Mouse (Mus musculus) liver, embryonic 11.5 days (tissue): ENCODE results near the gene G430095P16Rik. TPM values are rescaled to one million over a fixed set of nuclear protein-coding genes. Genes with fewer than 3 reads are reported as not detected.
A peak's percentile ranks its signal among the peaks of the same experiment; 100 is the strongest.

ENCODE experiments used
- ATAC-seq: fragments of 200-750 bp; cut with Nextera tagmentation; replicated peaks from 2 replicates; pipeline ENCODE4 v1.8.0; 2017; ENCODE audit warnings: moderate number of reproducible peaks, mild to moderate bottlenecking, moderate TSS enrichment, moderate library complexity; ENCODE audit not compliant: low FRiP score
- DNase-seq: peaks from one replicate; pipeline ENCODE4 v3.0.0-alpha.2; 2017; ENCODE audit warnings: low spot score
- H3K27ac ChIP-seq: fragments of 300-500 bp; sonication (generic); 2 replicates; pipeline ENCODE4 v1.5.1; 2014; ENCODE audit warnings: mild to moderate bottlenecking, low read depth, low read length, control low read depth
- H3K27me3 ChIP-seq: fragments of 300-500 bp; sonication (generic); replicated peaks from 2 replicates; pipeline ENCODE4 v1.6.1; 2014; ENCODE audit warnings: low read length, mixed read lengths; ENCODE audit not compliant: control insufficient read depth, insufficient read depth
- H3K36me3 ChIP-seq: fragments of 300-500 bp; sonication (generic); 2 replicates; pipeline ENCODE4 v1.6.1; 2014; ENCODE audit warnings: mild to moderate bottlenecking, low read length, moderate library complexity, mixed read lengths; ENCODE audit not compliant: control insufficient read depth, insufficient read depth
- H3K4me1 ChIP-seq: fragments of 300-500 bp; sonication (generic); replicated peaks from 2 replicates; pipeline ENCODE4 v1.6.1; 2014; ENCODE audit warnings: low read length, mixed read lengths; ENCODE audit not compliant: control insufficient read depth, insufficient read depth
- H3K4me2 ChIP-seq: fragments of 300-500 bp; sonication (generic); 2 replicates; pipeline ENCODE4 v1.6.1; 2014; ENCODE audit warnings: mild to moderate bottlenecking, control low read depth, moderate library complexity
- H3K4me3 ChIP-seq: fragments of 300-500 bp; sonication (generic); 2 replicates; pipeline ENCODE4 v1.5.1; 2014; ENCODE audit warnings: low read depth, low read length, control low read depth
- H3K9ac ChIP-seq: fragments of 300-500 bp; sonication (generic); 2 replicates; pipeline ENCODE4 v1.6.1; 2014; ENCODE audit warnings: low read depth, low read length, control low read depth
- H3K9me3 ChIP-seq: fragments of 300-500 bp; sonication (generic); 2 replicates; pipeline ENCODE4 v1.6.1; 2016; ENCODE audit warnings: low read length, inconsistent platforms, mixed read lengths; ENCODE audit not compliant: control insufficient read depth
- WGBS: fragments of 180-500 bp; shearing (Covaris S2); extraction: QIAGEN DNeasy Blood & Tissue Kit; methylation state at CpG from one replicate; pipeline ENCODE4 v1.1.7; 2014; 5-methylcytosine and 5-hydroxymethylcytosine counted together
- polyA plus RNA-seq: library from polyadenylated mRNA; unstranded; fragments of >200 nt; fragmentation: Nextera tagmentation; extraction: Ambion mirVana; gene quantifications from 2 replicates; pipeline ENCODE4 v1.2.1, GENCODE M21; 2014

Gene G430095P16Rik
- polyA plus RNA-seq, 1 experiment from 2014 or later, result 12.3 TPM

DNA sequence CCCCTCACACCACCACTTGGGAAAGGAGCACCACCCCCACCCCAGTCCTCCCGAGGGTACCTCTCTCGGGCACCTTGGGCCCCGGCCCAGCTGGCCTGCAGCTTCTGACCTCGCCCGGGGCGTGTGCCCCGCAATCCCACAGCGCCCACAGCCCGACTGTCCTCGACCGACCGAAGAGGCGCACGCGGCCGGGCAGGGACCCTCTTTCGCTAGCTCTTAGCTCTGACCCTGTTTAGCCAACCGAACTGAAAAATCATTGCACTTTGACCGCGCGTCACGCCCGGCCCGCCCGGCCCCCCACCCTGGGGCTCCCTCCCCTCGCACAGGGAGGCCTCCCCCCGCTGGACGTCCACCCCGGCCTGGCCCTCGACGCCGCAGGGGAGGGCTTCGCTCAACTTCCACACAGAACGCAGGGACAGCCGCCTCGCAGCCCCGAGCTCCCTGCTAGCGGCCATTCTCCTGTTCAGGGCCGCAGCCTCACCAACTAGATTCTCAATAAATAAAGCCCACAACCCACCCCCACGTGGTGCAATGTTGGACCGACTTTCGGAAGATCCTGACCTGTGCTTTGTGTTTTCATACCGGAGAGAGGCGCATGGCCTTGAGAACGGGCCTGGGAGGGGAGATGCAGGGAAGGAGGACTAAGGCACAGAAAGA is 16.1 kb upstream of the G430095P16Rik start:
- Histone ChIP-seq H3K4me2 (peak overlapping the region; percentile 74), H3K36me3 (peaks cover 3% of the 10 kb centered on the region; the same call in 1 of the 2 replicates), H3K27ac (peak overlapping the region; percentile 54), H3K27me3 (peaks cover 43% of the 10 kb centered on the region), H3K9me3 (no peaks in the 10 kb centered on the region), H3K4me1 (peaks cover 53% of the 10 kb centered on the region), H3K9ac (peak overlapping the region; percentile 58), H3K4me3 (peak overlapping the region; percentile 51)
- DNase-seq (peak; percentile 79), ATAC-seq (no peak)
- WGBS, result 1% methylated on average over 45 of the region's 45 CpGs

DNA sequence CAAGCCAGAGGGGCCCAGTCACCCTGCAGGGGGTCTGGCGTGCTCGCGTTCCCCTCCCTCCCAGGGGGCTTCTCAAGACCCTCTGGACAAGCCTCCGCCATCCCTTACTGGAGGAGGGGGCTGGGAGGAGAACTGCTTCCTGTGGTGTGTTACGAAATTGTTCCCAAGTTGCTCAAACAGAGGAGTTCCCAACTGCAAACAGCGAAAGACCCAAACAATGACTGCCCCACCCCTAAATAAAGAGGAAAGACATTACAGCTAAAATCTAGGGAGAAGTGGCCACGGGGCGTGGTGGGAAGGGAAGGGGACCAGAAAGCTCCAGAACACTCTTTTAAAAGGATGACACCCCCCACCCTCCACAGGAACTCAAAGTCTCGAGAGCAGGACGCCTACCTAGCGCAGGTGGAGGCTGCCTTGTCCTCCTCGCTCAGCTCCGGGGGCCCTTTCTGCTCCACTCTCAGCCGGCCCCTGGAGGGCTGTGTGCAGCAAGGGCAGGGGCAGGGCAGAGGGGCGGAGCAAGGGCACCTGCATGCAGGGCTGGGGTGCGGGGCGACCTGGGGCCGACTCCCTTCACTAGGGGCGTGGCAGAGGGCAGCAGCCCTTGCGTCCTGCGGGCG is 15.4 kb upstream of the G430095P16Rik start:
- peak; percentile 44 for ATAC-seq
- Histone ChIP-seq H3K9ac (peak overlapping the region; percentile 58), H3K4me1 (peaks cover 59% of the 10 kb centered on the region), H3K4me3 (peak overlapping the region; percentile 51), H3K9me3 (no peaks in the 10 kb centered on the region), H3K27me3 (peaks cover 46% of the 10 kb centered on the region), H3K4me2 (peak overlapping the region; percentile 74), H3K36me3 (peaks cover 3% of the 10 kb centered on the region; the same call in 1 of the 2 replicates), H3K27ac (peak overlapping the region; percentile 54)
- DNase-seq, result peak; percentile 77
- WGBS, result 1% methylated on average over 22 of the region's 22 CpGs

DNA sequence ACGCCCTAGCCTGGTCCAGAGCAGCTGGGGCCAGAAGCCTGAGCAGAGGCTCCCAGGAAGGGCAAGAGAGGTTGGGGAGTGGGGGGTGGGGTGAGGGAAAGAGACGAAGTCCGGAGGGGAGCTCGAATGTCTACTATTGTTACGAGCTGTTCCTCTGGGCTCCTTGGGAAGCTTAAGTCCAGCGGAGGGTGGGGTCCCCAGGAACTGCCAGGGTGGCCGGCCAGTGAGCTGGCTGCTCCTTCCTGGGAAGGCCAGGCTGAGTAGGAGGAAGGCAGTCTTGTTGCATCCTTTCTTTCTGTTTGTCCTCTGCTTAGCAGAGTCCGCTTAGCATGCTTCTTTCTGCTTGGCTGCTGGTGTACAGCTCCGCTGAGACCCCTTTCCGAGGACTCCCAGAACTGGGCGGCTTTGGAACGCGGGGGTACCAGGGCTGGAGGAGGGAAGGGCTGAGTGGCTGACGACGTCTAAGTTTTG is 14.7 kb upstream of the G430095P16Rik start:
- Histone ChIP-seq H3K9me3 (no peaks in the 10 kb centered on the region), H3K4me2 (peak overlapping the region; percentile 74), H3K9ac (peak overlapping the region; percentile 58), H3K36me3 (peaks cover 3% of the 10 kb centered on the region; the same call in 1 of the 2 replicates), H3K27ac (peak overlapping the region; percentile 16; the same call in 1 of the 2 replicates), H3K4me1 (peaks cover 64% of the 10 kb centered on the region), H3K4me3 (peak overlapping the region; percentile 51), H3K27me3 (peaks cover 46% of the 10 kb centered on the region)
- DNase-seq (no peak), ATAC-seq (no peak)
- WGBS, result 6% methylated on average over 15 of the region's 15 CpGs

DNA sequence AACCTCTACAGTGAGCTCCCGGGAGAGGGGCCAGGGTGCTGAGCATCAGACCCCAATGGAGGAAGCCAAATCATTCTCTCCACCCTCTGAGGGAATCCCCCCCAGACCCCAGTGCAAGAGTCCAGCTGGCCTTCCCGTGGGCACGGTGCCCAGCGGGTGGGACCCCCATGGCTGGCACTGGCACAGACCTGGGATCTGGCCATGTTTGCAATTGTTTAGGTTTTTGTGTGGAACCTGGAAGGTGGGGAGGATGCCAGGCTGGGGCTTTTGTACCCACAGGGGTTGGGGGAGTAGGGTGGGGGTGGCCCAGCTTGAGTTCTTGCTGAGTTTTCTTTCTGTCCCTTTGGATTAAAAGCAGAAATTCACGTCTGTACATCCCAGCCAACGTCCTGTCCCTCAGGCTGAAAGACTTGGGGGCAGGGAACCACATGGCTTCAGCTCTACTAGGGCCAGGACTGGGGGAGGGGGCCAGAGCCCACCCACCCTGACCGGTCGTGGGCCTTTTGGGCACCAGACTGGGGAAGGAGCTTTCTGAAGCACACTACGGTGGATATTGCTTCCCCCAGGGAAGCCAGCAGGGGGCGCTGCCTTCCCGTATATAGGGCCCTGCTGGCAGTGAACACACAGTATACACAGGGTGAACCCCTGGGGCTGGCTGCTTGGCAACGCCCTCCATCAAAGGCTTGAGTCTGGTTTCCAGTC is 13.9 kb upstream of the G430095P16Rik start:
- WGBS, result 17% methylated on average over 12 of the region's 12 CpGs
- H3K9me3 ChIP-seq, result no peaks in the 10 kb centered on the region
- peak overlapping the region; percentile 28; the same call in 1 of the 2 replicates for H3K9ac ChIP-seq
- peaks cover 47% of the 10 kb centered on the region for H3K27me3 ChIP-seq
- peak overlapping the region; percentile 74 for H3K4me2 ChIP-seq
- H3K4me3 ChIP-seq, result 0 out of 2 replicates have a peak overlapping the region, but pooled peaks have one; percentile 1
- H3K36me3 ChIP-seq, result peaks cover 3% of the 10 kb centered on the region; the same call in 1 of the 2 replicates
- peaks cover 58% of the 10 kb centered on the region for H3K4me1 ChIP-seq
- DNase-seq (peak; percentile 86), ATAC-seq (peak; percentile 52)
- no peak overlapping the region for H3K27ac ChIP-seq

DNA sequence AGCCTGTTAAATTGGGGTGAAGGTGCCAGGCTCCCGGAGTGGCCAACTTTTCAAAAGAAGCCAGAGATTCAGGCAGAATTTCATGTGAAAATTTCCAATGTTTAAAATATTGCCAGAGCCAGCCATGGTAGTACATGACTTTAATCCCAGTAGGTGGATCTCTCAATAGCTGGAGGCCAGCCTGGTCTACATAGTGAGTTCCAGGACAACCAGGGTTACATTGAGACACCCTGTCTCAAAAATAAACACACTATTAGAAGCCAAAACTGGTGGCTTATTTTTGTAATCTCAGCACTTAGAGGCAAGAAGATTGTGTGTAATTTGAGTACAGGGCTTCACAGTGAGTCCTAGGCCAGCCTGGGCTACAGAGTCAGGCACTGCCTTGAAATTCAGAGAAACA is 12.9 kb upstream of the G430095P16Rik start:
- Histone ChIP-seq H3K4me1 (peaks cover 50% of the 10 kb centered on the region), H3K9ac (no peak overlapping the region), H3K9me3 (no peaks in the 10 kb centered on the region), H3K27me3 (peaks cover 50% of the 10 kb centered on the region), H3K4me2 (no peak overlapping the region), H3K27ac (no peak overlapping the region), H3K4me3 (no peak overlapping the region), H3K36me3 (no peaks in the 10 kb centered on the region)
- ATAC-seq, result no peak
- DNase-seq, result no peak
- 93% methylated on average over 1 of the region's 1 CpGs for WGBS

DNA sequence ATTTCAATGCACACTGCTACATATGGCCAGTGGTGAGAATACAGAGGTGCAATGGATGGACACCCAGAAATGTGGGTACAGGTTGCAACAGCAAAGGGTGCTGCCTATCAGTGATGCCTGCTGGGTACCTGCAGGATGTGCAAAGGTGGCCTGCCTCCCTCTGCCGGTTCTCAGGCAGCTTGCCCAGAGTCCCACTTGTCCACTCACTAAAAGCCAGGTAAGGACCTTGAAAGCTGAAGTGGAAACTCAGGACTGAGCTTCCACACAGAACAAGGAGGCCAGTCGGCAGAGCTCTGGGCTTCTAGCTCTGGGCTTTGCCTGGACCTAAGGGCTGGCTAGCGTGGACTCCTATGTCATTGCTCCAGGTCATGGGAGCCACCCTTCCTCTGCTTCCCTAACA is 11.5 kb upstream of the G430095P16Rik start:
- peak overlapping the region; percentile 45; the same call in 1 of the 2 replicates for H3K27ac ChIP-seq
- WGBS, result 73% methylated on average over 3 of the region's 3 CpGs
- no peaks in the 10 kb centered on the region for H3K9me3 ChIP-seq
- peaks cover 56% of the 10 kb centered on the region for H3K27me3 ChIP-seq
- H3K4me1 ChIP-seq, result peaks cover 41% of the 10 kb centered on the region
- no peaks in the 10 kb centered on the region for H3K36me3 ChIP-seq
- ATAC-seq (no peak), DNase-seq (no peak)
- H3K4me2 ChIP-seq, result no peak overlapping the region
- H3K9ac ChIP-seq, result no peak overlapping the region
- H3K4me3 ChIP-seq, result no peak overlapping the region

DNA sequence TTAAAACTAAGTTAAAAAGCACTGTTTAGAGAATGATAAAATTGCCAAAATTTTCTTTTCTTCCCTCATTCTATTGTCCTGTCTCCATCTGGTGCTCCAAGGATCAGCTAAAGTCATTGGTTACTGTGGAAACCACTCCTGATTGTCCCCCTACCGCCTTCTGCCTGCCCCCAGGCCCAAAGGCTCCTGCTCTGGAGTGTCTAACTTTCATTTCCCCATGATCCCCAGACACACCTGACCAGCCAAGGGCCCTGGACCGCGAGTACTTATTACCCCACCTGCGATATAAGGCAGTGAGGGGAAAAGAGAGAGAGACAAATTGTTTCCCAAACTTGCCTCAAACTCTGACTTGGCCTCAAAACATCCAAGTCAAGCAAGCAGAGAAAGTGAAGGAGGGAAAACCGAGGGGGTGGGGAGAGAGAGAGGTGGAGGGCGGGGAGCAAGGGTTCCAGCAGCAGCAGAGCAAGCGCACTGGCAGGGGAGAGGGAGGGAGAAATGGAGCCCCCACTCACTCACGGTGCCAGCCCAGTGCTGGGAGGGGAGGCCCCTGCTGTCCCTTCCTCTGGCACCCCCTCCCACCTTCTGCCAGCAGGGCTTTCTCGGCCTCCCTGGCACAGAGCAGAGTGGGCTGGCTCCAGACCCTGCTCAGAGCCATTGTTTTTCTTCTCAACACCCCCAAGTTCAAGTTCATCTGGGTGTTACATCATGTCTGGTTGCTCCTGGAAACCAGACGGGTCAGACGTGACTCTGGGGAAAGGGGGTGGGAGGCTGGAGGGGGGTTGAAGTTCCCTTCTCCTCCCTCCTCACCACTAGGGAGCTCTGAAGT is 10.7 kb upstream of the G430095P16Rik start:
- H3K27me3 ChIP-seq, result peaks cover 58% of the 10 kb centered on the region
- no peaks in the 10 kb centered on the region for H3K36me3 ChIP-seq
- no peak overlapping the region for H3K4me2 ChIP-seq
- no peak overlapping the region for H3K4me3 ChIP-seq
- ATAC-seq, result no peak
- H3K27ac ChIP-seq, result peak overlapping the region; percentile 45
- H3K9ac ChIP-seq, result 0 out of 2 replicates have a peak overlapping the region, but pooled peaks have one; percentile 20
- WGBS, result 45% methylated on average over 10 of the region's 11 CpGs
- H3K9me3 ChIP-seq, result no peaks in the 10 kb centered on the region
- peaks cover 33% of the 10 kb centered on the region for H3K4me1 ChIP-seq
- DNase-seq, result no peak

DNA sequence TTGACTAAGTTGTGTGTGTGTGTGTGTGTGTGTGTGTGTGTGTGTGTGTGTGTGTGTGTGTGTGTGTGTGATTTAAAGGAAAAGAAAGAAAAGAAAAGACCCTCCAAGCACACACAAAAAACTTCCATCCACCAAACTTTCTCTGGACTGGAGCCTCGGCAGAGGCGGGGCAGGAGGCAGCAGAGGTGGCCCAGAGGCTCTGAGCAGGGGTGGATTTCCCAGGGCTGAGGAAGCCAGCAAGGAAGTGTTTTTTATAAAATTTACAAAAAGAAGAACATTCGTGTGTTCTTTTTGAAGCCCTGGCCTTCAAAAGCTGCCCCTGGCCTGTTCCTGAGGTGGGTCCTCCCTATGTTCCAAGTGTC is 10.1 kb upstream of the G430095P16Rik start:
- Histone ChIP-seq H3K4me3 (no peak overlapping the region), H3K4me2 (no peak overlapping the region), H3K9me3 (no peaks in the 10 kb centered on the region), H3K27me3 (peaks cover 59% of the 10 kb centered on the region), H3K9ac (no peak overlapping the region), H3K27ac (peak overlapping the region; percentile 46), H3K4me1 (peaks cover 27% of the 10 kb centered on the region), H3K36me3 (no peaks in the 10 kb centered on the region)
- ATAC-seq, result no peak
- WGBS, result 38% methylated on average over 3 of the region's 3 CpGs
- no peak for DNase-seq
